Mouse (Mus musculus): ENCODE results near the gene Ccdc92. TPM values are rescaled to one million over a fixed set of nuclear protein-coding genes. Genes with fewer than 3 reads are reported as not detected.

The Ccdc92 gene
- polyA plus RNA-seq (2016; fragmentation: Nextera tagmentation; extraction: Ambion mirVana), result 15.0 and 20.3 TPM in 2 replicates

DNA sequence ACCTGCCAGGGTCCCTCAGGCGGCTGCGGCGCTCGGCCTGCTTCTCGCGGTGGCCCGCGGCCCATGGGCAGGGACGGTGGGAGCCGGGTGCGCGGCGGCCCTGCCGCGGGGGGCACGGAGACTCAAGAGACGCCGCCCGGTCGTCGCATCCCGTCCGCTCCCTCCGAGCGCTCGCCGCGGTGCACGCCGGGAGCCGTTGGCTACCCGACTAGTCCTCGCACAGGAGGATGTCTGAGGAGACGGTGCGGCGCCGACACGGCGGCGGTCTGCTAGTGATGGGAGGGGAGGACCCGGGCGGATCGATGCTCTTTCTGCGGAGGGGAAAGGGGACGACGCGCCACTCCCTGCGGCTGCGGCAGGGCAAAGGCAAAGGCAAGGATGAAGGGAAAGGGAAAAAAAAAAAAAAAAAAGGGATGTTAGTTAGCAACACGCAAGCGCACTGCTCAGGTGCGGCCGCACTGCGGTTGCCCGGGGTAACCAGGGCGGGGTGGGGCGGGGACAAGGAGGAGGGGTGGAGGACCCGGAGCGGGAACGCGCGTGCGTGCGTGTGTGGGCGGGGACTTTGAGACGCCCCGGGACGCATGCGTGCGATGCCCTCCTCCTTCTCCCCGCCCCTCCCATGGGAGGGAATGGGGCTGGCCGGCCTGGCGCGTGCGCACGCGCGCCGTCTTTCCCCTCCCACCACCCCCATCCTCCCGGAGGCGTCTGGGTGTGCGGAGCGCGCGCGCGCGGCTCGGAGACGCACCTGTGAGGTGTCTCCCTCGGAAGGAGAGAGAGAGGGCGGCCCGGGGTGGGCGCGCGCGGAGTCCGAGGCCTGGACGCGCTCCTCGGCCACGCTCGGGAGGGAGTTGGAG, at the start of gene Ccdc92, which contains the start of gene Zfp664:
Gene Ccdc92, minus strand, starts transcription at position 412 of the 854 bp plus-strand sequence.
Gene Zfp664, plus strand, starts transcription at position 679 of the 854 bp plus-strand sequence.
- Histone ChIP-seq H3K27me3 (ENCODE audit: insufficient read depth, poor library complexity, severe bottlenecking) (peaks cover 33% of the 10 kb centered on the region), H3K36me3 (peaks cover 27% of the 10 kb centered on the region), H3K9me3 (no peaks in the 10 kb centered on the region), H3K4me3 (peak within 1 kb of the TSS; percentile 99), H3K4me1 (replicated peaks) (peaks cover 39% of the 10 kb centered on the region), H3K27ac (peak within 1 kb of the TSS; percentile 99)
- under 1% methylated on average over 103 of the region's 103 CpGs for WGBS
- peak; percentile 98 for DNase-seq (ENCODE audit: low spot score)

DNA sequence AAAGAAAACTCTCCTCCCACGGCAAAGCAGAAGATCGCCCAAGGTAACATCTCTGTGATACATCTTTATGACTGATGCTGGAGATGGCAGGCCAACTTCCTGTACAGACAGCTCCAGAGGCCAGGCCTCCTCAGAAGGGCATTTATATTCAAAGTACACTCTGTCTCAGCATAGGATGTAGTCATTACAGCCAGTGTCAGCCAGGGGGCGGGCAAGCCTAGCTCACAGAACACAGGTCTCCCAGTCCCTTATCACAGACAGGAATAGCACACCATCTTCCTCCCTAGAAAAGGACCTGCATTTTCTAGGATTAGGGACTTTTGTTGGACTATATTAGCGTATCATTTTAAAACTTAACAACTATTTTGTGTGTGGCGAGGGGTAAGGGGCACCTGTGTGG, 46.6 kb upstream of the Ccdc92 start:
- no peaks in the 10 kb centered on the region for H3K27me3 ChIP-seq (ENCODE audit: insufficient read depth, poor library complexity, severe bottlenecking)
- peak; percentile 82 for DNase-seq (ENCODE audit: low spot score)
- no peaks in the 10 kb centered on the region for H3K9me3 ChIP-seq
- H3K27ac ChIP-seq, result no peak overlapping the region
- no peaks in the 10 kb centered on the region for H3K36me3 ChIP-seq
- WGBS, result 26% methylated on average over 5 of the region's 5 CpGs
- H3K4me1 ChIP-seq (replicated peaks), result peaks cover 23% of the 10 kb centered on the region
- no peak overlapping the region for H3K4me3 ChIP-seq

DNA sequence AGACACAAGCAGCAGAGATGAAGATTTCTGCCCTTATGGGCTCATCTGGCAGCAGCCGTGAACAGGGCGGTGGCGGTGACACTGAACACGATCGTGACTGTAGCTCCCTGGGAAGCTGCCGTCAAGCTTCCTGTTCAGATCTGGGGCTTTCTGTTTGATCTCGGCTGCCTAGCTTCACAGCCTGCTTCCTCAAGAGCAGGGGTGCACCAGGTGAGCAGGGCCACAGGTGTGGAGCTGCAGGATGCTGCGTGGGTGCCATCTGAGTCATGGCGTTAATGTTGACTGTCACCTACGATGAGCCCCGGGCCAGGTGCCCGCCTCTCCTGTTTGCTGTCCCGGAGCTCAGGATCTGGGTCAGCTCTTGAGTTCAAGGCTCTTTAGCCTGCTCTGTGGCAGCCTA, 44.7 kb upstream of the Ccdc92 start:
- H3K36me3 ChIP-seq, result no peaks in the 10 kb centered on the region
- 86% methylated on average over 13 of the region's 13 CpGs for WGBS
- DNase-seq (ENCODE audit: low spot score), result no peak
- no peak overlapping the region for H3K4me3 ChIP-seq
- peaks cover 5% of the 10 kb centered on the region; the same call in 1 of the 2 replicates for H3K4me1 ChIP-seq (replicated peaks)
- no peak overlapping the region for H3K27ac ChIP-seq
- H3K9me3 ChIP-seq, result no peaks in the 10 kb centered on the region
- no peaks in the 10 kb centered on the region for H3K27me3 ChIP-seq (ENCODE audit: insufficient read depth, poor library complexity, severe bottlenecking)

DNA sequence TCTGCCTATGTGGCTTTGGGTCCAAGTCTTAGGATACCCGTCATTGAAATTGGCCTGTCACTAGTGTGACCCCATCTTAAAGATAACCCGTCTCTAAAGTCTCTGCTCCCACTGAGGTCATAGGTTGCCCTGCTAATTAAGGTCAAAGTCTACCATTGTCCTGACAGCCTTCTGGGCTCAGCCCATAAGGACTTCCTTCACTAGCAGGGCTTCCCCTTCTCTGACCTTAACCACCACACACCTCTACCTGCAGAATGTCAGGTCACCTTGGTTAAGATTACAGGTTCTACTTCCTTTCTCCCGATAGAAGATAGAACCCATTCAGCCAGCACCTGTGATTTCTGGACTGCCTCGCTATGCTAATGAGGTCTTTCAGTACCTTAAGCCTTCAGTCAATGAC, 41.6 kb upstream of the Ccdc92 start:
- H3K36me3 ChIP-seq, result no peaks in the 10 kb centered on the region
- no peak overlapping the region for H3K27ac ChIP-seq
- H3K9me3 ChIP-seq, result no peaks in the 10 kb centered on the region
- no peak overlapping the region for H3K4me3 ChIP-seq
- H3K4me1 ChIP-seq (replicated peaks), result peaks cover 12% of the 10 kb centered on the region
- H3K27me3 ChIP-seq (ENCODE audit: insufficient read depth, poor library complexity, severe bottlenecking), result no peaks in the 10 kb centered on the region
- DNase-seq (ENCODE audit: low spot score), result no peak
- WGBS, result 82% methylated on average over 4 of the region's 4 CpGs

DNA sequence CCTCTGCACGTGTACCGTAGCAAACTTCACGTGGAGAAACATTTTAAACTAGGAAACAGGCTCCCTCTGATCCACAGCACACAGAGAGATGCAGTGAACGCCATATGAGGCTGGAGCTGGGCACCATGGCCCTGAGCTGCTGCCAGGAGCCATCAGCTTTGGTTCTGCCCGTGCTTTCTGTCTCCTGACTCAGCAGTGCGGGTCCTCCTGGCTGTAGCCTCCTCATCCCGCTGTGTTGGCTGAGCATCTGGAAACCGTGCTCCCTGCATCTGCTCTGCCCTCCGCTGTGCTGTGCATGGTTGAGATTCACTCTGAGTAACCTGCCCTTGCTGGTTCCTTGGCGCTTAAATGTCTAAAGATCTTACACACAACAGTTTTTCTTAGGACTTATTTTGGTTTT, 40.0 kb upstream of the Ccdc92 start:
- Histone ChIP-seq H3K27ac (no peak overlapping the region), H3K27me3 (ENCODE audit: insufficient read depth, poor library complexity, severe bottlenecking) (no peaks in the 10 kb centered on the region), H3K4me1 (replicated peaks) (peaks cover 7% of the 10 kb centered on the region), H3K36me3 (no peaks in the 10 kb centered on the region), H3K4me3 (no peak overlapping the region), H3K9me3 (no peaks in the 10 kb centered on the region)
- WGBS, result 88% methylated on average over 10 of the region's 10 CpGs
- DNase-seq (ENCODE audit: low spot score), result no peak

DNA sequence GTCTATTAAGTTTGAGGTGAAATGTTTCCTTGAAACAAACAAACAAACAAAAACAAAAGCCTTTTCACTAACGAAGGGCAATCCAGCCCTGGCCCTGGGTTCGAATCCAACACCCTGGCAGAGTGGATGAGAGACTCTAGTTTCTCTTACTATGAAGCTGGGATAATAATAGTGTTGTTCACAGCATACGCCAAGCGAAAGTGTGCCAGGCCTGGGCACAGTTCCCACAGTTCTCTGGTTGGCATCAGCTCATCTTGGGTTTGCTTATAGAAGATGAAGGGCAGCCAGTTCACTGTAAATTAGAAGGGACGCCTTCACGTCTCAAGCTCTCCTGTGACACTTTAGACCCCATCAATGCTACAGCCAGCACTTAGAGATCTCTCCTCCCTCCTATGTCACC, 39.5 kb upstream of the Ccdc92 start:
- H3K27me3 ChIP-seq (ENCODE audit: insufficient read depth, poor library complexity, severe bottlenecking), result no peaks in the 10 kb centered on the region
- H3K27ac ChIP-seq, result no peak overlapping the region
- WGBS, result 92% methylated on average over 6 of the region's 6 CpGs
- H3K36me3 ChIP-seq, result no peaks in the 10 kb centered on the region
- DNase-seq (ENCODE audit: low spot score), result no peak
- no peak overlapping the region for H3K4me3 ChIP-seq
- H3K9me3 ChIP-seq, result no peaks in the 10 kb centered on the region
- H3K4me1 ChIP-seq (replicated peaks), result peaks cover 7% of the 10 kb centered on the region

DNA sequence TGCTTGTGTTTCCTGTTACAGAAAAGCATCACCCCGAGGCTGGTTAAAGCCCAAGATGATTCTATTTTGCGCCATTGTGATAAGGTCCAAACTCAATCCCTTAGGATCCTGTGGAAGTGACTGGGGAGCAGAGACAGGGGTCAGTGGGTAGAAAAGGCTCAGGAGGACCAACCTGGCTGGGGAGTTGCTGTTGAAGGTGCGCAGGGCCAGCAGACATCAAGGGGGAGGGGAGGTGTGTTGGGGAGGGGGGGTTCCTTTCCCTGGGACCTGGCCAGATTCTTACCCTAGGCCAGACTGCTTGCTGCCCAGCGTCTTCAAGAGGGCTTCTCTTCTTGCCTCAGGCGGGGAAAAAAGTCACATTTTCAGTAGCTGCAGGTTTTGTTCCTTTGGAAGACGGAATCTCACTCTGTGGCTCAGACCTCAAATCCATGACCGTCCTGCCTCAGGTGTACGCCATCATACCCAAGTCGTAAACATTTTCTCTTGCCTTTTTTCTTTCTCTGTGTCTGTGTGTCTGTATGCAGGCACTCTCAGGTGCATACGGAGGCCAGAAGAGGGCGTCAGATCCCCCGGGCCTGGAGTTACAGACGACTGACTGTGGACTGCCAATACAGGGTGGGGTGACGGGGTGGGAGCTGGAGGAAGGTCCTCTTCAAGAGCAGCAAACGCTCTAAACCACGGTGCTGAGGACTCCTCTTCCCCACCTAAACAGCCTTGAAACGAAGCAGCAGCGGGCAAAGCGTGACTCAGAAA, 38.7 kb upstream of the Ccdc92 start:
- Histone ChIP-seq H3K27me3 (ENCODE audit: insufficient read depth, poor library complexity, severe bottlenecking) (no peaks in the 10 kb centered on the region), H3K27ac (no peak overlapping the region), H3K4me3 (no peak overlapping the region), H3K4me1 (replicated peaks) (peaks cover 10% of the 10 kb centered on the region), H3K36me3 (no peaks in the 10 kb centered on the region), H3K9me3 (no peaks in the 10 kb centered on the region)
- WGBS, result 74% methylated on average over 19 of the region's 19 CpGs
- no peak for DNase-seq (ENCODE audit: low spot score)

DNA sequence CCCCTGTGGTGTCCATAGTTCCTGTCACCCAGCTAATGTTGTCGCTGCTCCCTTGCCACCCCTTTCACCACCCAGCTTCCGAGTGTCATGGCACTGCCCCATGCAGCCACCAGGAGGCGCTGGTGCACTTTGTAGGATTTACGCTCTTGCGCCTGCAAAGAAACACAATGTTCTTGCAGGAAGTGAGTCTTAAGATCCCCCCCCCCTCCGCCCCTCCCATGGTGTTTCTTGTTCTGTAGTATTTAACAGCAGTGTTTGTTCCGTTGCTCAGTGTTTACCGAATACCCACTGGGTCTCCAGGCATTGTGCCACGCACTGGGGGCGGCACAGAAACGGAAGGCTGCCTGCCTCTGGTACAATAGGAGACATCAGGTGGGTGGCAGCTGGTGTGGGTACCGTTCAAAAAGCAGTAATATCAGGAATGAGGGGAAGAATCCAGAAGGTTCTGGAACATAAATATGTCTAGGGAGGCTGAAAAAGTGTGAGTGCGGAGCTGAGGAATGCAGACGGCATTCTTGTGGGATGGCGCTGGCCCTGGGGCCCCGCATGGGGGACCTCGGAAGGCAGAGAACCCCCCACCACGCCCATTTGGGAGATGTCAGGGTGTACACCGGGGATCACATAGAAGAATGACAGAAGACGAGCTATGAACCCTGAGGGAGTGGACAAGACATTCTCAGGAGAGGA, 37.9 kb upstream of the Ccdc92 start:
- WGBS, result 39% methylated on average over 20 of the region's 20 CpGs
- Histone ChIP-seq H3K9me3 (no peaks in the 10 kb centered on the region), H3K36me3 (no peaks in the 10 kb centered on the region), H3K4me1 (replicated peaks) (peaks cover 13% of the 10 kb centered on the region), H3K4me3 (peak overlapping the region; percentile 9), H3K27ac (no peak overlapping the region), H3K27me3 (ENCODE audit: insufficient read depth, poor library complexity, severe bottlenecking) (no peaks in the 10 kb centered on the region)
- DNase-seq (ENCODE audit: low spot score), result peak; percentile 85

DNA sequence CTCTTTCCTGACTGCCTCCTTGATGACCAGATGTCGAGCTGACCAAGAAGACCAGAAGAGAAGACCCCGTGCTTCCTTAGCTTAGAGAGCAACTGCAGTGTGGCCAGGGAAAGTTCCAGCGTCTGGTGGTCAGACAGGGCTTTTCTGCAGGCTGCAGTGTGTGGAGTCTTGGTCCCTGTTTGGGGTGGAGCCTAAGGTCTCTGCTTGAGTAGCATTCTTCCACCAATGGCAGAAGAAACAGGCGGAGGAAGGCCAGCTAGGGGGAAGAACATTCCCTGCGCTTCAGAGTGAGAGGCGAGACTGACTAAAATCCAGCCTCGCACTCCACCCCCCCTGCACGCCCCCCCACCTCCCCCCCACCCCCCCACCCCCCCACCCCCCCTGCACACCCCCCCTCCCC, 33.9 kb upstream of the Ccdc92 start:
- Histone ChIP-seq H3K27ac (peak overlapping the region; percentile 29; the same call in 1 of the 2 replicates), H3K4me1 (replicated peaks) (peaks cover 26% of the 10 kb centered on the region), H3K9me3 (no peaks in the 10 kb centered on the region), H3K36me3 (0 out of 2 replicates have a peak, but pooled peaks cover 4% of the 10 kb centered on the region), H3K27me3 (ENCODE audit: insufficient read depth, poor library complexity, severe bottlenecking) (no peaks in the 10 kb centered on the region), H3K4me3 (no peak overlapping the region)
- 42% methylated on average over 8 of the region's 8 CpGs for WGBS
- DNase-seq (ENCODE audit: low spot score), result no peak

DNA sequence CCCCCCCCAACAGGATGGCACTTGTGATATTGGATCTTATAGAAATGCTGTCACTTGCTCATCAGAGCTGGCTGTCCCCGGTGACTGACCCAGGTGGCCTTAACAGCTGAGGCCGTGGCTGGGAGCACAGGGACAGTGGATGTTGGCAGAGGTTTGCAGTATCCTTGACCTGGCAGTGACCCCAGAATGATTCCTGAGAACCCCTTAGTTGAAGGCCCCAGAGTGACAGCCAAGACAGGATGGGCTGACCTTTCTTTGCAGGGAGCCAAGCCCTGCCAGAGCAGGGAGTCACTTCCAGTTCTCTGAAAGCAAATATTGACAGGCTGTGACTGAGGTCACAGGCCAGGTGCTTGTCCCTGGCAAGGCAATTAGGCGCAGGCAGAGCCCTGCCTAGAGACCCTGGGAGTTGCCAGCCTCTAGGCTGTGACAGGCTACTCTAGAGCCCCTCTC, 29.7 kb upstream of the Ccdc92 start:
- 0 out of 2 replicates have a peak overlapping the region, but pooled peaks have one; percentile 5 for H3K4me3 ChIP-seq
- no peaks in the 10 kb centered on the region for H3K27me3 ChIP-seq (ENCODE audit: insufficient read depth, poor library complexity, severe bottlenecking)
- H3K9me3 ChIP-seq, result no peaks in the 10 kb centered on the region
- H3K27ac ChIP-seq, result peak overlapping the region; percentile 57; the same call in 1 of the 2 replicates
- H3K4me1 ChIP-seq (replicated peaks), result peaks cover 29% of the 10 kb centered on the region
- peaks cover 31% of the 10 kb centered on the region for H3K36me3 ChIP-seq
- 64% methylated on average over 3 of the region's 3 CpGs for WGBS
- peak; percentile 39 for DNase-seq (ENCODE audit: low spot score)

DNA sequence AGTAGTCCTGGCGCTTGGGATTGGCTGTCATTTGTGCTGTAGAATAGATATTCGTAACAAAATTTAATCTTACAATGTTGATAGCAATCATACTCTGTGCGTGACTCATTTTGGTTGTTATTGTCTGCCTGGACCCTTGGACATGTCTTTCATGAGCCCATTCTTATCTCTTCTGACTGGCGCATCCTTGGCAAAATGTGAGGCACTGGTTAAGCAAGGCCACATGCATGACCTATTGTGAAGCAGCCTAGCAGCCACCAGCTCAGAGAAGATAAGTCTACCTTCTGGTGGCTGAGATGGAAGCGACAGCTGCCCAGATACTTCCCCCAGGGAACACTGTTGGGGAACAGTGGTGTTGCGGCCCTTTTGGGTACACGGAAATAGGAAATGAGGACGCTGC, 26.4 kb upstream of the Ccdc92 start:
- Histone ChIP-seq H3K27ac (no peak overlapping the region), H3K4me1 (replicated peaks) (peaks cover 20% of the 10 kb centered on the region), H3K9me3 (no peaks in the 10 kb centered on the region), H3K27me3 (ENCODE audit: insufficient read depth, poor library complexity, severe bottlenecking) (no peaks in the 10 kb centered on the region), H3K4me3 (no peak overlapping the region), H3K36me3 (peaks cover 63% of the 10 kb centered on the region)
- no peak for DNase-seq (ENCODE audit: low spot score)
- 95% methylated on average over 8 of the region's 8 CpGs for WGBS

DNA sequence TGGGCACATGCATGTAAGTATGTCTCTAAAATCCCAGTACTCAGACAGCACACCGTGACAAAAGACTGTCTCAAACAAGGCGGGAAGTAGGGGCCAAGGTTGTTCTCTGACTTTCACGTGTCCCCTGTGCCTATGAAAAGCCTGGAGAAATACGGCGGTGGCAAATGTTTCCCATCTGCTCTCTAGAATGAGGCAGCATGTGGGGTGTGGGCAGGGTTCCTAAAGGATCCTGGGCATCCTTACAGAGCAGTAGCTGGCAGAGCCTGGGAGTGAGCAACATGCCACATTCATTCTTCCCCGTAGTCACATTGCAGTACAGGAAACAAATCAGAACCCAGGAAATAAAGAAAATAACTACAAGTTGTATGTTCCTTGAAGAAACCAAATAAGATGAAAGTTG, 21.7 kb upstream of the Ccdc92 start:
- no peak for DNase-seq (ENCODE audit: low spot score)
- Histone ChIP-seq H3K9me3 (no peaks in the 10 kb centered on the region), H3K27me3 (ENCODE audit: insufficient read depth, poor library complexity, severe bottlenecking) (no peaks in the 10 kb centered on the region), H3K4me3 (no peak overlapping the region), H3K4me1 (replicated peaks) (no peaks in the 10 kb centered on the region), H3K27ac (no peak overlapping the region), H3K36me3 (peaks cover 99% of the 10 kb centered on the region)
- 92% methylated on average over 6 of the region's 6 CpGs for WGBS
